Mouse (Mus musculus) lung, postnatal 0 days (tissue): ENCODE results near the gene Rnf182.

Source experiments
- CTCF ChIP-seq: IDR thresholded peaks from 2 replicates; pipeline ENCODE4 v1.5.1; 2016; ENCODE audit warnings: antibody characterized with exemption, mild to moderate bottlenecking
- EP300 ChIP-seq: IDR thresholded peaks from 2 replicates; pipeline ENCODE4 v1.6.1; 2016; ENCODE audit warnings: antibody characterized with exemption, mild to moderate bottlenecking, control low read depth

GRCm38 (mm10) chr13:43608854-43609253 lies 6.7 kb upstream of the Rnf182 start:
- TF ChIP-seq CTCF = no peak
- TF ChIP-seq EP300 = no peak
